Mouse (Mus musculus) bone marrow macrophage, adult 2 months (primary cell): Measurements from ENCODE around the gene Nr5a2. TPM values are rescaled to one million over a fixed set of nuclear protein-coding genes. Genes with fewer than 3 reads are reported as not detected.

Experiments
- H3K27ac ChIP-seq: 2 replicates; pipeline ENCODE4 v1.5.1; 2012; ENCODE audit warnings: low read depth, low read length; ENCODE audit not compliant: insufficient read depth
- H3K4me1 ChIP-seq: 2 replicates; pipeline ENCODE4 v1.6.1; 2012; ENCODE audit warnings: low read length; ENCODE audit not compliant: control insufficient read depth, insufficient read depth
- H3K4me3 ChIP-seq: 2 replicates; pipeline ENCODE4 v1.5.1; 2012; ENCODE audit warnings: mild to moderate bottlenecking, low read length, moderate library complexity; ENCODE audit not compliant: insufficient read depth
- CTCF ChIP-seq: IDR thresholded peaks from 2 replicates; pipeline ENCODE4 v1.5.1; 2012; ENCODE audit warnings: low read depth, mild to moderate bottlenecking, low read length, moderate library complexity
- POLR2A ChIP-seq: IDR thresholded peaks from 2 replicates; pipeline ENCODE4 v1.6.1; 2012; ENCODE audit warnings: mild to moderate bottlenecking, low read depth, low read length, borderline replicate concordance
- polyA plus RNA-seq: library from polyadenylated mRNA; stranded (reverse); fragments of >200 nt; gene quantifications from 2 replicates; pipeline ENCODE4 v1.2.4, GENCODE M21; 2012; ENCODE audit not compliant: missing spikeins, insufficient read depth, insufficient read length

Nr5a2 gene
- polyA plus RNA-seq, 1 experiment = not detected

DNA sequence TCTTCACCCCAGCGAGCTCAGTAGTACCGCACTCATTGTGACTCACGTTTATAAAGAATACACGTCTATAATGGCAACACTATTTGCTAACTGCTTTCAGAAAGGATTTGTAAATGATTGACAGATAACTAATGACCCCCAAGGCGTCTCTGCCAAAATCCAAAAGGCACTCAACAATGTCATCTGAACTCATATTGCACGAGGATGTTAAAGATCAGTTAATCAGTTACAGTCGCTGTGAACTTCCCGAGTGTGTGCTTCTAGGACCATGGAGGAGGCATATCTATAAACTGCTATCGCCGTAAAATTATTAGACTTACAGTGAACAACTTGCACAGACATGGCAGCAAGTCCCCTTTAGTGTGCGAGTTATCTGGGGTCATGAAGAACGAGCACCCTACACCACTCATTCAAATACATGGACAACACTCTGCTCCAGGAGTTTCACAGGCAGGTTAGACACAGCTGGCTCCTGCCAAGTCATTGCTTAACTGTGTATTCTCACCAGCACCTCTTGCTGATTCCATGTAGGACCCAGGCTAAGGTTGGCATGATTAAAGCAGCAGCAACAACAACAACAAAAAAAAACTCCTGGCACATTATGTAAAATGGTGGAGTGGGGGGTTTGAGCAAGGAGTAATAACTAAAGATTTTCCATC is 6.6 kb upstream of the Nr5a2 start:
- TF ChIP-seq POLR2A (no peak), CTCF (no peak)
- no peak overlapping the region for H3K4me3 ChIP-seq
- H3K27ac ChIP-seq = no peak overlapping the region
- no peaks in the 10 kb centered on the region for H3K4me1 ChIP-seq

DNA sequence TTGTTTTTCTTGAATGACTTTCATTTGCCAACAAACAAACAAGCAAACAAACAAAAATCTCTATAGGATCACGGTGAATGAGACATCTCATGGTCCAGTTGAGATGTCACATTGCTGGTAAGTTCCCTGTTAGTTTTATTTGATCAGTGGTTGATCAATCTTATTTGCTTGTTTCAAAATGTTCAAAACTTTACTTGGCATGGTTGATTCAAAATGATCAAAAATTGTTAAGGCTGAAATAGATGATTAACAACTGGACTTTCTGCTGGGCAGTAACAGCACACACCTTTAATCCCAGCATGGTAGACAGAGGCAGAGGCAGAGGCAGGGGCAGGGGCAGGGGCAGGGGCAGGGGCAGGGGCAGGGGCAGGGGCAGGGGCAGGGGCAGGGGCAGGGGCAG is 757 bp downstream of the Nr5a2 start:
- Histone ChIP-seq H3K4me3 (no peak overlapping the region), H3K27ac (no peak overlapping the region), H3K4me1 (no peaks in the 10 kb centered on the region)
- TF ChIP-seq CTCF (no peak), POLR2A (no peak)

DNA sequence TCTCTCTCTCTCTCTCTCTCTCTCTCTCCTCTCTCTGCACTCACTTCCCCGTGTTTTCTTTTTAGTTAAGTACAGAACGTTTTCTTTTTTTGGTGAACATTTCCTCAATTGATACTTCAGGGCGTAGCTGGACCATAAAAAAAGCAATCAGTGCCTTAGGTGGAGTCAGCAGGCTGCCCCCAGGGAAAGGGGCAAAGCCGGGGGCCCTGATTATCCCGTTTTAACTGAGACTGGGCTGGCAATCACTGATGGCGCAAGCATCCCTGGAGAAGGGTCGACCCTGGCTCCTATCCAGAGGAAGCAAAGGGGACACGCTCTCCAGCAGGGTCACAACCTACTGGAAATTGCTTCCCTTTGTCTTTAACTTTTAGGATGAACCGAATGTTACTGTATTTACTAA is 1.6 kb downstream of the Nr5a2 start:
- H3K4me1 ChIP-seq = no peaks in the 10 kb centered on the region
- H3K27ac ChIP-seq = no peak overlapping the region
- no peak overlapping the region for H3K4me3 ChIP-seq
- TF ChIP-seq CTCF = no peak
- TF ChIP-seq POLR2A = no peak

DNA sequence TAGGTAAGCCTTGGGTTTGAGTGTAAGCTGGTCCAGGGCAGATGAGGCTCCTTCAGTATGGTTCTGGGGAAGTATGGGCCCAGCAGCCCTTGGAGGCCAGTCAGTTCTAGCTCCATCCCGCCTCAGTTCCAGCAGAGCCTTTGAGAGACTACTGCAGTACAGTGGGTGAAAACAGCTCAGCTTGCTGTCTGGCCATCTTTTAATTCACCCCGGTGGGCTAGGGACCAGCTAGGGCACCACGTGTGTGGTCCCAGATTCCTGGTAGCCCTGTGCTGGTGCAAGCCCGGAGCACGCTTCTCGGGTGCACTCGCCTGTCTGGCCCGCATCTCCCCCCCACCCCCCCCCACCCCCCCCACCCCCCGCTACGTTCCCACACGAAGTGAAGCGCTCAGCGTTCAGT is 2.1 kb downstream of the Nr5a2 start:
- Histone ChIP-seq H3K4me1 (no peaks in the 10 kb centered on the region), H3K27ac (no peak overlapping the region), H3K4me3 (no peak overlapping the region)
- TF ChIP-seq POLR2A = no peak
- no peak for TF ChIP-seq CTCF

DNA sequence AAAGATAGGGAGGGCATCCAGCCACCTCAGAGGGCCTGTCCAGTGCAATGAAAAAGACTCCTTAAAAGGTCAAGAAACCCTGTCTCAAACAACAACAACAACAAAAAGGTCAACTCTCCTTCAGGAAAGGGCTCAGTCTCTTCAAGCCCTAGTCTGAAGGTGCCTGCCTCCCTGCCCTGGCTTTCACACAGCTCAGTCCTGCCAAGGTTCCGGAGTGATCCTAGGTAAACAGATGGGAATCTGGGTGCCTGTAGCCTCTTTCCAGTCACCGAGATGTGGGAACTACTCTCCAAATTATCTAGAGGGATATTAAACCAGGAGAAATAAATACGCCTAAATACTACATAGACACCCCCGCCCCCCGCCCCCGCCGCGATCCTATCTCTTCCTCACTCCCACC is 2.6 kb downstream of the Nr5a2 start:
- Histone ChIP-seq H3K4me3 (no peak overlapping the region), H3K27ac (no peak overlapping the region), H3K4me1 (no peaks in the 10 kb centered on the region; the same call in 1 of the 2 replicates)
- TF ChIP-seq CTCF (no peak), POLR2A (no peak)

DNA sequence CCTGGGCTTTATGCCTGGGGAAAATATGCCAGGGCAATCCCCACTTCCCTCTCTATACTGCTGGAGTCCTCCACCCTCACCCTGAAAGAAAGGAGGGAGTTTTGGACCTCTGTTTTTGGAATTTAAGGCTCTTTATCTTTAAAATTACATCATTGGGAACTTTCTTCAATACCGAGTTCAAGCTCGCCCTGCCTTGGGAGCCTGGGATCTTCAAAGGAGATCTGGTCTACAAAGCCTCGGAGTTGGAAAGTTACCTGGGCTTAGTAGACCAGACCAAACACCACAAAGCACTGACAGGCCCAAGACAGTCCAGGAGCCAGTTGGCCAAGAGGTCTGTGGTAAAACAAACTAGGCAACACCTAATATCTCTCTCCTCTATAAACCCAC is 6.1 kb downstream of the Nr5a2 start:
- no peaks in the 10 kb centered on the region; the same call in 1 of the 2 replicates for H3K4me1 ChIP-seq
- TF ChIP-seq CTCF (no peak), POLR2A (no peak)
- no peak overlapping the region for H3K4me3 ChIP-seq
- H3K27ac ChIP-seq = no peak overlapping the region

DNA sequence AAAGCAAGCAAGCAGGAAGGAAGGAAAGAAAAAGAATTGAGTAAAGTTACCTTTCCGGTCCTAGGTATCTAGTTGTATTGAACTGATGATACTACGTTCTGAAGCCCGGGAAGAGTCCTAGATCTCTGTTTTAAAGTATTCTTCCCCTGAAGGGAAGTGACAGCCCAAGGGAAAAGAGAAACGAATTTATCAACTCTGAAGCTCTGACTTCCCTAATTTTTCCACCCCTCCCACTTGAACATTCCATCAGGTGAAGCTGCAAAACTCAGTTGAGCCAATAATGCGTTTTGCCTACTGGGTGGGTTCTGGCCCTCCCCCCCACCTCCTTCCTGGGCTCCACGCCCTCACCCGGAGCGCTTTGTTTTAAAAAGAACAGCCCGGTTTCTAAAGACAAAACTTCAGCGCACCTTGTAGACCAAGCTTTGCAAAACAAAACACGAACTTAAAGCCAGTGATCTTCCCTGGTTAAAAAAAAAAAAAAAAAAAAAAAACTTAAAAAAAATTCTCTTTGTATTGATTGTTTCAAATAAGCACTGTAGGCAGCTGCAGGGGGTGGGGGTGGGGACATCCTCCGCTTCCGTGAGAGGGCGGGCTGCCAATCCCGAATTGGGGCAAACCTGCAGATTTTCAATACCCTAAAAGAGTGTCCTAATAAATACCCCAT is 6.7 kb downstream of the Nr5a2 start:
- Histone ChIP-seq H3K4me3 (no peak overlapping the region), H3K27ac (no peak overlapping the region), H3K4me1 (no peaks in the 10 kb centered on the region; the same call in 1 of the 2 replicates)
- TF ChIP-seq POLR2A (no peak), CTCF (no peak)

DNA sequence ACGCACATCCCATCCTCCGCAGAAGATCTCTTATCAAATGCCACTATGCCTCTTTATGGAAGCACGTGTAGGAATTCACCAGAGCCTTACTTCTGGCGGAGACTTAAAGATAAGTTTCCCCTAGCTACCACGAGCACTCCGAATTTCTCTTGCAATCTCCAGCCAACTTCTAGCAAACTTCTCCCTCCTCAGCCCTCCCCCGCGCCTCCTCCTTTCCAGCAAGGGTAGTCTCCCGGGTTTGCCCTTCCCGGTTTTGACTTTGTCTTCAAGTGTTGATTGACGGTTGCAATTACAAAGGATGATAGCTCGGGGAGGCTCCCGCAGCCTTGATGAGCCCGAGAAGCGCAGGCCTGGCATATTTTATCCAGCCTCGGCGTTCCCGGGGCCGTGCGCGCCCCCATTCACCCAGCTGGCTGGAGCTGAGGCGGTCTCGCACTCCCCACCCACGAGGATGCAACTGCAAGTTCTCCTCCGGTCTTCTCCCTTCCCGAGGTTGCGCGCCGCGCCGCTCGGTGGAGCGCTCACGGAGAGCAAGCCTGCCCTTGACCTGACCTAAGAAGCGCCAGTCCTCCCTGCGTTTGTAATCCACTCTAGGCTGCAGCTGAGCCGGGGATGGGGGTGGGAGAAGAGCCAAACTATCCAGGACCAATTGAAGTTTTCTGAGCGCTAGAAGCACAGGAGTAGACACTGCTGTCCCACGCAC is 7.5 kb downstream of the Nr5a2 start:
- no peak overlapping the region for H3K27ac ChIP-seq
- H3K4me1 ChIP-seq = no peaks in the 10 kb centered on the region; the same call in 1 of the 2 replicates
- TF ChIP-seq CTCF (no peak), POLR2A (no peak)
- no peak overlapping the region for H3K4me3 ChIP-seq

DNA sequence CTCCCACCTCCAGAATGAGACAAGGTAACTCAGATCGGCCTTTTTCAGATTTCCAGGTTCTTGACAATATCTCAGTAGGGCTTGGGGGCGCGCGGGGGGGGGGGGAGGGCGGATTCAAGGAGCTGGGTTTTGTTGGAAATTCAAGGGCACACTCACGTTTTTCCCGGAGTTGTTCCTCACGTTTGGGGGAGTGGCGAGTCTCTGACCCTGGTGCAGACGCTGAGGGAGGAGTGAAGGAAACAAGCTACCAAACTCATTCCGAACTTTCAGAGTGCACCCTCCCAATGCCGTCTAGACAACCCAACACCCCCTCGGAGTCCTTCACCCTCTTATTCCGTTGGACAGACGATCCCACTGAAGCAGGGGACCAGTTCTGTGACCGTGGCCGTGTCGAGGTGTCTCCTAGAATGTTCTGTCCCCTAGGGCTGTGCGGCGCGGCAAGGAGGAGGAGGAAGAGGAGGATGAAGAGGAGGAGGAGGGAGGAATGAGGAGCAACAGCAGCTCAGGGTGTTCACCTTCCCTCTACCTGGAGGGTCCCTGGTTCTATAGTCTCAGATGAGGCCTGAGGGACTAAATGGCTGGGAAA is 8.2 kb downstream of the Nr5a2 start:
- H3K4me3 ChIP-seq = no peak overlapping the region
- H3K4me1 ChIP-seq = no peaks in the 10 kb centered on the region; the same call in 1 of the 2 replicates
- TF ChIP-seq POLR2A (no peak), CTCF (no peak)
- no peak overlapping the region for H3K27ac ChIP-seq

DNA sequence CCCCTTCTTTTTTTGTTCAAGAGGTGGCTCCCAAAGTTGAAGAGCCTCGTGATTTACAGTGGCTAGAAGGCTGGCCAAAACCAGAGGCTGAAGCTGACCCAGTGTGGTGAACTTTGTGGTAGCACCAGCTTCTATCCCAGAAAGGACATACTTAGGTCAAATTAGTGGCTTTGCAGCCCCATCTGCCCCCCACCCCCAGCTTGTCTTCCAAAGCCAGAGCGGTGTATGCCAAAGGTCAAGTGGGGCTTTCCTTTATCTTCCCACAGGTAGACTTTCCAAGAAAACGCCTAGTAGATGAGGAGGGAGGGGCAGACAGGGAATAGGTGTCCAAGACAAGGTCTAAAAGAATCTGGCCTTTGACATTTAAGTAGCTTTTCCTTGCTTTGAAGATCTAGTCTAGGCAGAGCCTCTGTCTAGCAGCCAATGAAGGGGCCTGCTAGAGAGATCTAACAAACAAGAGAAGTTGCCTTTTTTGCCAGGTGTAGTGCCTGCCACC is 9.0 kb downstream of the Nr5a2 start:
- no peak overlapping the region for H3K27ac ChIP-seq
- H3K4me3 ChIP-seq = no peak overlapping the region
- H3K4me1 ChIP-seq = no peaks in the 10 kb centered on the region; the same call in 1 of the 2 replicates
- TF ChIP-seq CTCF = no peak
- no peak for TF ChIP-seq POLR2A
